ENCODE assay signal across 7 mouse cellular contexts in the genomic region with DNA sequence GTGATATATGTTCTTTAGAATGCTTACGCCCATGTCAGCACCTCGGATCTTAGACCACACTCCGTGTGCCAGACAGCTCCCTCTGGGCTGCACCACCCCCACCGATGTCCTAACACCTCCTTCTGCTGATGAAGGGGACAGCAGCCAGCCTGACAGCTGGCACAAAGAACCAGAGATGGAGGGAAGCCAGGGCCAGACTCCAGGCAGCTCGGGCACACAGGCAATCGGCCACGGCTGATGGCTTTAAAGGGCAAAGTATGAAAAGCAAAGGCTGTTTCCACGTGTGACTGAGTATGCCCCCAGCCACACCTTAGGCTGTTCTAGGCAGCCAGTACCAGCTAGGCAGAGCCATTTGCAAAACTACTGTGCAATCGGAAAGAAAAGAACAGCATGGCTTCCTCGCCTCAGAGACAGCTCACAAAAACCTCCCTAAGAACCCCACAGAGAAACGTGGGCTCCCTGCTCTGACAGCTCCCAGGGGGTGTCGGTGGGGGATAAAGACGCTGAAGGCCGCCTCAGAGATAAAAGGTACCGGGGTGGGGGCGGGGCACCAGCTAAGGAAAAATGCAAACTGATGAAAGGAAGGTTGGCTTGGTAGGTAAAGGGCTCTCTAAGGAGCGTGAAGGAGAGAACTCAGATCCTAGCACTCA. TPM values are rescaled to one million over a fixed set of nuclear protein-coding genes. Genes with fewer than 3 reads are reported as not detected.
DNase-seq lines count a peak whose midpoint lies in the region; ATAC-seq lines count a peak whose summit lies in the region.

No protein-coding gene starts in this region.

- H3K9me3 ChIP-seq in heart, embryonic 10.5 days = no peaks in the 10 kb centered on the region

- no peaks in the 10 kb centered on the region for H3K27me3 ChIP-seq in heart, embryonic 10.5 days (ENCODE audit: insufficient read depth, poor library complexity, severe bottlenecking)

- intact Hi-C loops in left cerebral cortex, postnatal 36 days (cut with DNase I) = no loop called here

- H3K36me3 ChIP-seq in heart, embryonic 10.5 days = peaks cover 2% of the 10 kb centered on the region

- DNase-seq in adrenal gland, postnatal 36 days = peak; percentile 58 to 72
- DNase-seq in cerebellum, postnatal 25 days = peak; percentile 94 to 95
- DNase-seq in heart, embryonic 10.5 days (ENCODE audit: low spot score) = no peak
- peak; percentile 93 for DNase-seq in kidney, adult 8-10 months
- peak; percentile 60 to 63 for DNase-seq in left cerebral cortex, postnatal 36 days (ENCODE audit: low spot score in 2 of 2)
- DNase-seq in right cerebral cortex, postnatal 10 days (ENCODE audit: low spot score in 2 of 2) = peak; percentile 84 to 86

- 12% methylated on average over 17 of the region's 17 CpGs for WGBS in heart, embryonic 10.5 days

- H3K4me1 ChIP-seq in heart, embryonic 10.5 days = peaks cover 64% of the 10 kb centered on the region

- ATAC-seq in erythroblast, adult 5-6 weeks (replicated peaks; ENCODE audit: low FRiP score, poor library complexity, severe bottlenecking) = no peak

- peak overlapping the region; percentile 24 for H3K4me3 ChIP-seq in heart, embryonic 10.5 days

- peak overlapping the region; percentile 64 for H3K27ac ChIP-seq in heart, embryonic 10.5 days

RNA-seq across cellular contexts. Expression of a gene that starts 8.4 kb away (rescaled TPM):
- total RNA-seq in adrenal gland, postnatal 36 days (2021) = 10 to 100 TPM; 14.3 to 15.9 TPM
- 7.4 and 8.6 TPM in 2 replicates for polyA plus RNA-seq in heart, embryonic 10.5 days (2016; fragmentation: Nextera tagmentation; extraction: Ambion mirVana)
- total RNA-seq in left cerebral cortex, postnatal 36 days (2021) = 10 to 100 TPM; 30.5 to 36.2 TPM
- 0.38 TPM in 1 of 2 replicates, not detected in the other for total RNA-seq in erythroblast, adult 5-6 weeks (2015; ENCODE audit: low replicate concordance)
- 0.09 and 0.42 TPM in 2 replicates for total RNA-seq in erythroblast, adult 5-6 weeks (2017; ENCODE audit: low replicate concordance)

RNA-seq across cellular contexts. Expression of a gene that starts 8.4 kb away (rescaled TPM):
- total RNA-seq in adrenal gland, postnatal 36 days (2021) = under 1 TPM; 0.40 to 0.66 TPM
- 4.6 and 9.3 TPM in 2 replicates for polyA plus RNA-seq in heart, embryonic 10.5 days (2016; fragmentation: Nextera tagmentation; extraction: Ambion mirVana)
- total RNA-seq in left cerebral cortex, postnatal 36 days (2021) = 1 to 10 TPM; 1.1 to 1.3 TPM
- not detected in 2 replicates for total RNA-seq in erythroblast, adult 5-6 weeks (2015; ENCODE audit: low replicate concordance)
- 0.56 and 1.5 TPM in 2 replicates for total RNA-seq in erythroblast, adult 5-6 weeks (2017; ENCODE audit: low replicate concordance)

RNA-seq across cellular contexts. Expression of a gene that starts 47.7 kb away (rescaled TPM):
- total RNA-seq in adrenal gland, postnatal 36 days (2021) = 100 to 1,000 TPM in 1 of 2 experiments, 10 to 100 TPM in 1; 95.1 to 103 TPM
- polyA plus RNA-seq in heart, embryonic 10.5 days (2016; fragmentation: Nextera tagmentation; extraction: Ambion mirVana) = 57.3 and 97.3 TPM in 2 replicates
- 100 to 1,000 TPM; 220 to 253 TPM for total RNA-seq in left cerebral cortex, postnatal 36 days (2021)
- total RNA-seq in erythroblast, adult 5-6 weeks (2015; ENCODE audit: low replicate concordance) = 4.6 and 10.6 TPM in 2 replicates
- total RNA-seq in erythroblast, adult 5-6 weeks (2017; ENCODE audit: low replicate concordance) = 5.5 and 7.1 TPM in 2 replicates

Comparison
In these comparisons a context has a peak if more than half of its experiments do, and no peak if none do; other contexts are left out.
1. RNA of a gene that starts 8.4 kb away (total RNA-seq): 30.5 to 36.2 TPM in left cerebral cortex, postnatal 36 days and 14.3 to 15.9 TPM in adrenal gland, postnatal 36 days; 0.09 to 0.42 TPM in erythroblast, adult 5-6 weeks; every median in the first group is over 10 times any median in the second.
2. RNA of a gene that starts 47.7 kb away (total RNA-seq): 220 to 253 TPM in left cerebral cortex, postnatal 36 days and 95.1 to 103 TPM in adrenal gland, postnatal 36 days; 4.6 to 10.6 TPM in erythroblast, adult 5-6 weeks; every median in the first group is over 4 times any median in the second.